Comparison of ENCODE assay signal across 8 mouse cellular contexts in genomic region chr9:121704646-121705625, GRCm38 (mm10). TPM values are rescaled to one million over a fixed set of nuclear protein-coding genes. Genes with fewer than 3 reads are reported as not detected.
DNase-seq lines count a peak whose midpoint lies in the region; ATAC-seq and TF ChIP-seq lines count a peak whose summit lies in the region.

Gene Sec22c, minus strand, starts transcription at chr9:121705490.

- no peaks in the 10 kb centered on the region for H3K27me3 ChIP-seq in C2C12 (ENCODE audit: control insufficient read depth, insufficient read depth, insufficient read length)
- no peaks in the 10 kb centered on the region for H3K27me3 ChIP-seq in erythroblast, embryonic 14.5 days (ENCODE audit: control insufficient read depth)
- no peaks in the 10 kb centered on the region for H3K27me3 ChIP-seq in heart, embryonic 12.5 days (replicated peaks)
- no peaks in the 10 kb centered on the region for H3K27me3 ChIP-seq in kidney, postnatal 0 days (ENCODE audit: insufficient read depth, low read length)
- H3K27me3 ChIP-seq in liver, embryonic 11.5 days (replicated peaks; ENCODE audit: control insufficient read depth, insufficient read depth, low read length) = no peaks in the 10 kb centered on the region
- no peaks in the 10 kb centered on the region for H3K27me3 ChIP-seq in stomach, embryonic 14.5 days (ENCODE audit: control insufficient read depth, insufficient read depth, low read length)

- no peak for TF ChIP-seq CTCF in C2C12 (IDR thresholded peaks at IDR 0.05; ENCODE audit: control insufficient read depth, insufficient read depth, insufficient read length)
- no peak for TF ChIP-seq CTCF in brain, embryonic 14.5 days (IDR thresholded peaks at IDR 0.05; ENCODE audit: borderline replicate concordance, extremely low read depth, insufficient read depth, insufficient read length)
- TF ChIP-seq CTCF in kidney, postnatal 0 days (IDR thresholded peaks at IDR 0.05; ENCODE audit: low read depth) = no peak

- no peaks in the 10 kb centered on the region for H3K79me2 ChIP-seq in C2C12 (ENCODE audit: control insufficient read depth, insufficient read depth)

- peak within 1 kb of the TSS; percentile 68 for H3K9ac ChIP-seq in heart, embryonic 12.5 days
- H3K9ac ChIP-seq in kidney, postnatal 0 days (ENCODE audit: low read depth, low read length) = peak within 1 kb of the TSS; percentile 64
- peak within 1 kb of the TSS; percentile 78 for H3K9ac ChIP-seq in liver, embryonic 11.5 days (ENCODE audit: low read depth, low read length)
- H3K9ac ChIP-seq in stomach, embryonic 14.5 days (replicated peaks; ENCODE audit: low read depth, low read length) = peak within 1 kb of the TSS; percentile 54

- peak; percentile 99 for ATAC-seq in heart, embryonic 12.5 days (ENCODE audit: insufficient number of reproducible peaks, low FRiP score)
- ATAC-seq in kidney, postnatal 0 days (replicated peaks; ENCODE audit: low FRiP score, low read depth) = peak; percentile 96
- peak; percentile 96 for ATAC-seq in liver, embryonic 11.5 days (replicated peaks; ENCODE audit: low FRiP score)
- ATAC-seq in stomach, embryonic 14.5 days (ENCODE audit: insufficient number of reproducible peaks, insufficient read depth, low FRiP score, low read depth) = peak; percentile 97

- no peaks in the 10 kb centered on the region for H3K9me3 ChIP-seq in erythroblast, embryonic 14.5 days (ENCODE audit: control insufficient read depth, low read length)
- H3K9me3 ChIP-seq in heart, embryonic 12.5 days (replicated peaks) = no peaks in the 10 kb centered on the region
- no peaks in the 10 kb centered on the region for H3K9me3 ChIP-seq in kidney, postnatal 0 days (replicated peaks; ENCODE audit: low read length)
- H3K9me3 ChIP-seq in liver, embryonic 11.5 days (ENCODE audit: control insufficient read depth, low read length) = no peaks in the 10 kb centered on the region
- no peaks in the 10 kb centered on the region for H3K9me3 ChIP-seq in stomach, embryonic 14.5 days (ENCODE audit: control insufficient read depth, low read depth, low read length)

- H3K4me1 ChIP-seq in erythroblast, embryonic 14.5 days (ENCODE audit: control insufficient read depth) = peaks cover 70% of the 10 kb centered on the region
- H3K4me1 ChIP-seq in heart, embryonic 12.5 days (replicated peaks) = peaks cover 40% of the 10 kb centered on the region
- peaks cover 8% of the 10 kb centered on the region; the same call in 1 of the 2 replicates for H3K4me1 ChIP-seq in kidney, postnatal 0 days (replicated peaks; ENCODE audit: insufficient read depth, low read length)
- peaks cover 32% of the 10 kb centered on the region for H3K4me1 ChIP-seq in liver, embryonic 11.5 days (replicated peaks; ENCODE audit: control insufficient read depth, insufficient read depth, low read length)
- H3K4me1 ChIP-seq in stomach, embryonic 14.5 days (ENCODE audit: control insufficient read depth, insufficient read depth, low read length) = peaks cover 12% of the 10 kb centered on the region

- DNase-seq in brain, embryonic 14.5 days (ENCODE audit: low read depth) = peak; percentile 97
- peak; percentile 96 for DNase-seq in kidney, postnatal 0 days (ENCODE audit: low spot score)
- peak; percentile 91 for DNase-seq in liver, embryonic 11.5 days (ENCODE audit: low spot score)
- peak; percentile 92 for DNase-seq in naive thymus-derived CD4-positive, alpha-beta T cell, adult 2 months (ENCODE audit: low read depth)

- peak within 1 kb of the TSS; percentile 36 for H3K27ac ChIP-seq in heart, embryonic 12.5 days (ENCODE audit: poor library complexity, severe bottlenecking)
- H3K27ac ChIP-seq in kidney, postnatal 0 days = peak within 1 kb of the TSS; percentile 71
- peak within 1 kb of the TSS; percentile 90 for H3K27ac ChIP-seq in liver, embryonic 11.5 days (ENCODE audit: low read depth, low read length)
- peak within 1 kb of the TSS; percentile 85 for H3K27ac ChIP-seq in stomach, embryonic 14.5 days (ENCODE audit: low read length)

- no peaks in the 10 kb centered on the region for H3K79me3 ChIP-seq in C2C12 (ENCODE audit: low read depth)

- peak within 1 kb of the TSS; percentile 74 for H3K4me2 ChIP-seq in heart, embryonic 12.5 days
- H3K4me2 ChIP-seq in kidney, postnatal 0 days (ENCODE audit: low read length) = peak within 1 kb of the TSS; percentile 72
- peak within 1 kb of the TSS; percentile 95 for H3K4me2 ChIP-seq in liver, embryonic 11.5 days
- peak within 1 kb of the TSS; percentile 90 for H3K4me2 ChIP-seq in stomach, embryonic 14.5 days (replicated peaks; ENCODE audit: low read depth, low read length)

- H3K4me3 ChIP-seq in C2C12 (ENCODE audit: insufficient read depth, poor library complexity, severe bottlenecking) = peak within 1 kb of the TSS; percentile 40
- H3K4me3 ChIP-seq in erythroblast, embryonic 14.5 days (replicated peaks) = peak within 1 kb of the TSS; percentile 92
- peak within 1 kb of the TSS; percentile 82 for H3K4me3 ChIP-seq in heart, embryonic 12.5 days
- peak within 1 kb of the TSS; percentile 87 for H3K4me3 ChIP-seq in kidney, postnatal 0 days (replicated peaks; ENCODE audit: low read depth, low read length)
- H3K4me3 ChIP-seq in liver, embryonic 11.5 days (ENCODE audit: low read depth, low read length) = peak within 1 kb of the TSS; percentile 84
- peak within 1 kb of the TSS; percentile 78 for H3K4me3 ChIP-seq in stomach, embryonic 14.5 days (ENCODE audit: low read depth, low read length)

- no peaks in the 10 kb centered on the region for H3K36me3 ChIP-seq in C2C12 (ENCODE audit: control insufficient read depth, insufficient read depth)
- H3K36me3 ChIP-seq in erythroblast, embryonic 14.5 days (ENCODE audit: control insufficient read depth) = no peaks in the 10 kb centered on the region
- no peaks in the 10 kb centered on the region for H3K36me3 ChIP-seq in heart, embryonic 12.5 days
- H3K36me3 ChIP-seq in kidney, postnatal 0 days (ENCODE audit: insufficient read depth, low read length) = no peaks in the 10 kb centered on the region
- H3K36me3 ChIP-seq in liver, embryonic 11.5 days (ENCODE audit: control insufficient read depth, insufficient read depth, low read length) = no peaks in the 10 kb centered on the region
- no peaks in the 10 kb centered on the region for H3K36me3 ChIP-seq in stomach, embryonic 14.5 days (ENCODE audit: control insufficient read depth, insufficient read depth, low read length)

- peak; percentile 74; the same call in 1 of the 2 replicates for TF ChIP-seq POLR2A in brain, embryonic 14.5 days (IDR thresholded peaks at IDR 0.05; ENCODE audit: borderline replicate concordance, extremely low read depth, insufficient read depth, insufficient read length, poor library complexity, severe bottlenecking)

- peak within 1 kb of the TSS; percentile 85 for H3ac ChIP-seq in C2C12 (ENCODE audit: control insufficient read depth, insufficient read length, low read depth)

- 1% methylated on average over 67 of the region's 69 CpGs for WGBS in heart, embryonic 12.5 days
- WGBS in kidney, postnatal 0 days = under 1% methylated on average over 67 of the region's 69 CpGs
- 1% methylated on average over 62 of the region's 69 CpGs for WGBS in liver, embryonic 11.5 days
- under 1% methylated on average over 66 of the region's 69 CpGs for WGBS in stomach, embryonic 14.5 days

TF ChIP-seq in C2C12, 6 proteins besides CTCF, POLR2A, EP300 and RAD21:
- no peak for TF ChIP-seq USF1 (IDR thresholded peaks at IDR 0.05; ENCODE audit: low read depth)
- TF ChIP-seq MAX (IDR thresholded peaks at IDR 0.05) = peak; percentile 33
- TF ChIP-seq MYOD1 (IDR thresholded peaks at IDR 0.05; ENCODE audit: control insufficient read depth, insufficient read length, low read depth) = no peak
- no peak for TF ChIP-seq MYOG (IDR thresholded peaks at IDR 0.05; ENCODE audit: control insufficient read depth, extremely low read depth, insufficient read length)
- TF ChIP-seq CEBPB (IDR thresholded peaks at IDR 0.05; ENCODE audit: low read depth) = no peak

RNA-seq across cellular contexts. Expression of gene Sec22c, which starts in this region (rescaled TPM):
- polyA plus RNA-seq in C2C12 (2012; fragmentation: generic; extraction: Trizol) = 8.0 TPM
- polyA plus RNA-seq in brain, embryonic 14.5 days (2012; rRNA removed) = 21.2 and 25.2 TPM in 2 replicates
- polyA plus RNA-seq in erythroblast, embryonic 14.5 days (2012) = 0.28 and 0.31 TPM in 2 replicates
- 5.8 and 6.2 TPM in 2 replicates for polyA plus RNA-seq in heart, embryonic 12.5 days (2016; fragmentation: Nextera tagmentation; extraction: Ambion mirVana)
- polyA plus RNA-seq in kidney, postnatal 0 days (2015; fragmentation: Nextera tagmentation; extraction: Ambion mirVana) = 7.4 and 8.1 TPM in 2 replicates
- polyA plus RNA-seq in liver, embryonic 11.5 days (2014; fragmentation: Nextera tagmentation; extraction: Ambion mirVana) = 4.7 and 5.5 TPM in 2 replicates
- polyA plus RNA-seq in stomach, embryonic 14.5 days (2014; fragmentation: Nextera tagmentation; extraction: Ambion mirVana) = 10.1 and 12.4 TPM in 2 replicates

Comparison
In these comparisons a context has a peak if more than half of its experiments do, and no peak if none do; other contexts are left out.
1. Peak in every context shown above with its lines: DNase-seq, ATAC-seq, H3K4me3 ChIP-seq and H3K27ac ChIP-seq.
2. H3K4me3 ChIP-seq: peak in every context shown above with its lines; median percentile 92 in erythroblast, embryonic 14.5 days; 87 in kidney, postnatal 0 days; 84 in liver, embryonic 11.5 days; 82 in heart, embryonic 12.5 days; 78 in stomach, embryonic 14.5 days; 40 in C2C12.
3. H3K27ac ChIP-seq: peak in every context shown above with its lines; median percentile 90 in liver, embryonic 11.5 days; 85 in stomach, embryonic 14.5 days; 71 in kidney, postnatal 0 days; 36 in heart, embryonic 12.5 days.